Mouse (Mus musculus): ENCODE results near the gene Ftl1-ps1.

The Ftl1-ps1 gene

GRCm38 (mm10) chr13:74399298-74399839 is at the start of gene Ftl1-ps1:
TSS of gene Ftl1-ps1 (plus strand) at chr13:74399694.
- in situ Hi-C loops (cut with MseI, MboI), result no loop called here

- in situ Hi-C loops (cut with MseI, MboI), result no loop called here
These were observed 49.0 kb upstream of the Ftl1-ps1 start for GRCm38 (mm10) chr13:74350435-74350906.

GRCm38 (mm10) chr13:74356491-74356890 is 43.0 kb upstream of the Ftl1-ps1 start:
- in situ Hi-C loops (cut with MseI, MboI), result no loop called here

GRCm38 (mm10) chr13:74362218-74362617 is 37.3 kb upstream of the Ftl1-ps1 start:
- in situ Hi-C loops (cut with MseI, MboI), result no loop called here

GRCm38 (mm10) chr13:74363176-74363858 is 36.2 kb upstream of the Ftl1-ps1 start:
- in situ Hi-C loops (cut with MseI, MboI), result no loop called here

GRCm38 (mm10) chr13:74363859-74364235 is 35.6 kb upstream of the Ftl1-ps1 start, which contains the start of gene Lrrc14b:
TSS of gene Lrrc14b (minus strand) at chr13:74364005.
- in situ Hi-C loops (cut with MseI, MboI), result no loop called here

GRCm38 (mm10) chr13:74381533-74382276 is 17.8 kb upstream of the Ftl1-ps1 start:
- in situ Hi-C loops (cut with MseI, MboI), result no loop called here

- in situ Hi-C loops (cut with MseI, MboI), result no loop called here
These were observed 17.2 kb upstream of the Ftl1-ps1 start for GRCm38 (mm10) chr13:74382289-74382688.

GRCm38 (mm10) chr13:74389730-74390129 is 9.8 kb upstream of the Ftl1-ps1 start:
- in situ Hi-C loops (cut with MseI, MboI), result no loop called here

GRCm38 (mm10) chr13:74390371-74390990 is 9.0 kb upstream of the Ftl1-ps1 start, which contains the start of gene Zfp72:
TSS of gene Zfp72 (minus strand) at chr13:74390836.
- in situ Hi-C loops (cut with MseI, MboI), result no loop called here

- in situ Hi-C loops (cut with MseI, MboI), result no loop called here
These were observed 8.3 kb upstream of the Ftl1-ps1 start for GRCm38 (mm10) chr13:74391156-74391555.

GRCm38 (mm10) chr13:74439895-74440294 is 40.4 kb downstream of the Ftl1-ps1 start:
- in situ Hi-C loops (cut with MseI, MboI), result no loop called here

All from mouse trophoblast stem cell (cell line).